Mouse (Mus musculus) thymus, adult 2 months (tissue): ENCODE measurements at regions not wholly inside any gene's neighbourhood (a gene's known extent, or its start where the extent isn't known, plus 50 kb on each side); places are given as distances from the start of the nearest gene placed in this dataset.

Source experiments
- DNase-seq: peaks from one replicate; pipeline ENCODE4 v3.0.0; 2021
- H3K27ac ChIP-seq: fragments of 200-500 bp; 2 replicates; pipeline ENCODE4 v1.5.1; 2012; ENCODE audit warnings: low read length, control low read depth; ENCODE audit not compliant: control insufficient read depth, insufficient read depth
- H3K27me3 ChIP-seq: fragments of 200-500 bp; 2 replicates; pipeline ENCODE4 v1.6.1; 2012; ENCODE audit warnings: mild to moderate bottlenecking, low read length, moderate library complexity, mixed read lengths; ENCODE audit not compliant: control insufficient read depth, insufficient read depth
- H3K36me3 ChIP-seq: fragments of 200-500 bp; 2 replicates; pipeline ENCODE4 v1.6.1; 2012; ENCODE audit warnings: mild to moderate bottlenecking, low read length, moderate library complexity; ENCODE audit not compliant: control insufficient read depth, insufficient read depth
- H3K4me1 ChIP-seq: fragments of 200-500 bp; replicated peaks from 2 replicates; pipeline ENCODE4 v1.6.1; 2012; ENCODE audit warnings: low read length; ENCODE audit not compliant: control insufficient read depth, insufficient read depth
- H3K4me3 ChIP-seq: fragments of 200-500 bp; 2 replicates; pipeline ENCODE4 v1.5.1; 2012; ENCODE audit warnings: mild to moderate bottlenecking, low read length, control low read depth, moderate library complexity; ENCODE audit not compliant: control insufficient read depth, insufficient read depth
- CTCF ChIP-seq: fragments of 200-500 bp; IDR thresholded peaks from 2 replicates; pipeline ENCODE4 v1.5.1; 2012; ENCODE audit warnings: mild to moderate bottlenecking, control low read depth, low read length, moderate library complexity, borderline replicate concordance; ENCODE audit not compliant: control insufficient read depth, poor library complexity, insufficient read depth; ENCODE audit errors: extremely low read depth
- POLR2A ChIP-seq: fragments of 200-500 bp; IDR thresholded peaks from 2 replicates; pipeline ENCODE4 v1.6.1; 2012; ENCODE audit warnings: mild to moderate bottlenecking, low read length, control low read depth, moderate library complexity; ENCODE audit not compliant: control insufficient read depth, poor library complexity, insufficient read depth; ENCODE audit errors: extremely low read depth
- WGBS: fragments of 180-500 bp; shearing (Covaris S2); methylation state at CpG from one replicate; pipeline ENCODE4 v1.1.7; 2018; 5-methylcytosine and 5-hydroxymethylcytosine counted together

GRCm38 (mm10) chr10:23611183-23611582 lies 175.9 kb downstream of the Rps12 start:
- Histone ChIP-seq H3K27me3 (no peaks in the 10 kb centered on the region), H3K4me1 (no peaks in the 10 kb centered on the region), H3K27ac (no peak overlapping the region), H3K36me3 (no peaks in the 10 kb centered on the region), H3K4me3 (no peak overlapping the region)
- TF ChIP-seq CTCF (no peak), POLR2A (no peak)
- peak; percentile 6 for DNase-seq
- 39% methylated on average over 9 of the region's 9 CpGs for WGBS

- TF ChIP-seq CTCF: no peak
- TF ChIP-seq POLR2A: no peak
- WGBS: 89% methylated on average over 6 of the region's 6 CpGs
- DNase-seq: no peak
- Histone ChIP-seq H3K27me3 (no peaks in the 10 kb centered on the region), H3K4me3 (no peak overlapping the region), H3K36me3 (no peaks in the 10 kb centered on the region), H3K27ac (no peak overlapping the region), H3K4me1 (no peaks in the 10 kb centered on the region)
Observed at GRCm38 (mm10) chr10:23610485-23610884, 176.6 kb downstream of the Rps12 start.

- no peak overlapping the region for H3K27ac ChIP-seq
Observed at GRCm38 (mm10) chr10:23610046-23610445, 177.0 kb downstream of the Rps12 start.

GRCm38 (mm10) chr10:23609270-23609914 lies 177.7 kb downstream of the Rps12 start:
- Histone ChIP-seq H3K36me3 (no peaks in the 10 kb centered on the region), H3K4me1 (no peaks in the 10 kb centered on the region), H3K4me3 (no peak overlapping the region), H3K27me3 (no peaks in the 10 kb centered on the region), H3K27ac (no peak overlapping the region)
- DNase-seq: no peak
- WGBS: 91% methylated on average over 18 of the region's 18 CpGs
- TF ChIP-seq POLR2A (no peak), CTCF (no peak)

More at GRCm38 (mm10) chr10:23610046-23610445, 177.0 kb downstream of the Rps12 start:
- Histone ChIP-seq H3K36me3 (no peaks in the 10 kb centered on the region), H3K27me3 (no peaks in the 10 kb centered on the region), H3K4me1 (no peaks in the 10 kb centered on the region), H3K4me3 (no peak overlapping the region)
- no peak for TF ChIP-seq CTCF
- no peak for TF ChIP-seq POLR2A
- 73% methylated on average over 3 of the region's 3 CpGs for WGBS
- no peak for DNase-seq

- Histone ChIP-seq H3K27ac (no peak overlapping the region), H3K4me1 (no peaks in the 10 kb centered on the region), H3K4me3 (no peak overlapping the region), H3K27me3 (no peaks in the 10 kb centered on the region), H3K36me3 (no peaks in the 10 kb centered on the region)
- TF ChIP-seq CTCF (no peak), POLR2A (no peak)
- no peak for DNase-seq
- WGBS: 82% methylated on average over 5 of the region's 5 CpGs
Observed at GRCm38 (mm10) chr10:23600701-23601100, 186.4 kb downstream of the Rps12 start.

GRCm38 (mm10) chr10:23595541-23595940 lies 191.5 kb downstream of the Rps12 start:
- 96% methylated on average over 3 of the region's 3 CpGs for WGBS
- DNase-seq: no peak
- Histone ChIP-seq H3K4me1 (no peaks in the 10 kb centered on the region), H3K27ac (no peak overlapping the region), H3K36me3 (no peaks in the 10 kb centered on the region), H3K4me3 (no peak overlapping the region), H3K27me3 (no peaks in the 10 kb centered on the region)
- TF ChIP-seq POLR2A: no peak
- TF ChIP-seq CTCF: no peak

GRCm38 (mm10) chr10:23580230-23580629 lies 206.8 kb downstream of the Rps12 start:
- H3K4me3 ChIP-seq: no peak overlapping the region
- H3K4me1 ChIP-seq: no peaks in the 10 kb centered on the region
- 89% methylated on average over 5 of the region's 5 CpGs for WGBS
- H3K27me3 ChIP-seq: no peaks in the 10 kb centered on the region
- no peaks in the 10 kb centered on the region for H3K36me3 ChIP-seq
- TF ChIP-seq POLR2A: no peak
- no peak for TF ChIP-seq CTCF
- no peak overlapping the region for H3K27ac ChIP-seq
- DNase-seq: no peak
